Mouse (Mus musculus): ENCODE results near the gene Pcca.
"Not testable (repeated sequence)": the region's sequence is repeated elsewhere in the genome, so short reads cannot be mapped to it uniquely, and the experiment has no call there.

Gene Pcca

DNA sequence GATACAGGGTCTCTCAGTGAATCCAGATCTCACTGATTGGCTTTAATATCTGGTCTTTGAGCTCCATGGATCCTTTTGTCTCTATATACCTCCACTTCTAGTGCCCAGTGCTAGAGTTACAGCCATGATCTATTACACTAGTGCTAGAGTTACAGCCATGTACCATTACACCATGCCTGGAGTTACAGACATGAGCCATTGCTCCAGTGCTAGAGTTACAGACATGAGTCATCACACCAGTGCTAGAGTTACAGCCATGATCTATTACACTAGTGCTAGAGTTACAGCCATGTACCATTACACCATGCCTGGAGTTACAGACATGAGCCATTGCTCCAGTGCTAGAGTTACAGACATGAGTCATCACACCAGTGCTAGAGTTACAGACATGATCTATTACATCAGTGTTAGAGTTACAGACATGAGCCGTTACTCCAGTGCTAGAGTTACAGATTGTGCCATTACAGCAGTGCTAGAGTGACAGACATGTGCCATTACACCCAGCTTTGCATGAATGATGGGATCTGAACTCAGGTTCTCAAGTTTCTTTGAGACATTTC, 26.8 kb downstream of the Pcca start:
- DNase-seq (ENCODE audit: low spot score) = not testable (repeated sequence)

DNA sequence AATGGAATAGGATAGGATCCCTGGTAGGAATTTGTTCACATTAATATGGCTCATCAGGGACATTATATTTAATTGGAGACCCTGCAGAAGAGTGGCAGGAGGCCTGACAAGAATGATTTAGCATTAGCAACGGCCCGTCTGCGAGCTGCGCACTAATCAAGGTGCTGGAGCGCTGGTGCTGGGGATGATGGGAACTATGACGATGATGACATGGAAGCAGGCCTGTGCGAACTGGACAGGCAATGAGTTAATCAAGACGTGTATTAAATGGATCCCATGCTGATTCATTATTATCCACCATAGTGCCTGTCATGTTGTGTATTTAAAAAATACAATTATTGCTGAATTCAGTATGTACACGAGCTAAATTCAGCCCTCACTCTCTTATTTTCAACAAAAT, 36.7 kb downstream of the Pcca start:
- no peak for DNase-seq (ENCODE audit: low spot score)

DNA sequence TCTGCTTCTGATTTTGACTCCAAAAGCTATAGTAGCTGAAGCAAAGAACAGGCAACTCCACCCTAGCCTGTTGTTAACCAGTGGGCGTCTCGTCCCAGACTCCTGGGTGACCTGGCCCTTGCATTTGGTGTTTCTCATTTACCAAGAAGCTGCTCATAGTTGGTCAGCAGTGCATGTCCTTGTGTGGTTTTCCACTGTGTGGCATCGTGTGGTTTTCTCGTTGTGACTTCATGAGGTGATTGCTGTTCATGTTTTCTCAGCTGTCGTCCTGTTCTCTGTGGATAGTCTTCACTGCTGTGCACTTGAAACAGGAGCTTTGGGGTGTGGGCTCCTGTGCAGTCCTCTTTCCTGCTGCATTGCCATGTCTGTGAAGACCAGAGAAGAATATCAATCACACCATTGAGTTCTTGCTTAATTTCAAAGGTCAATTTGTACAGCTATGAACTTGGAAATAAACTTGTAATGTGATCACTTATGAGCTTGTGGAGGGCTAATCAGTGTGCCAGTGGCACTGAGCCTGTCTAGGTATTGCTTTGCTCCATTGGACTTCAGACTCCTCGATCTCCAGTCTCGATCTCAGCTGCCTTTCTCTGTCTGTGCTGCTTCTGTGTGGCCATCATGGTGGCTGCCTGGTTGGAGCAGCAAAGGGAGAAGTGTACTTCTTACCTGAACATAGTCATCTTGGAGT, 40.1 kb downstream of the Pcca start:
- no peak for DNase-seq (ENCODE audit: low spot score)

DNA sequence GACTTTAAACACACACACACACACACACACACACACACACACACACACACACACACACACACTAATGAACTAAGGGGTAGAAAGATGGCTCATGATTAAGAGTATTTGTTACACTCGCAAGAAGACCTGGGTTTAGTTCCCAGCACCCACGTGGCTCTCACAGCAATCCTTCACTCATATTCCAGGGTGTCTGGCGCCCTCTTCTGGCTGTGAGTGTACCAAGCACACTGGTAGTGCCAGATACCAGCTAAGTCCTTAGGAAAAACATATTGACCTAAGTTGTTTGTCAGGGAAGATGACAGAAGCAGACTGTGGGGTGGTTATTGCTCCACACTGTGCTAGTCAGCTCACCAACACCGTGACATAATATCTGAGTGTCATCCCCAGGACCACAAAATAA, 43.7 kb downstream of the Pcca start:
- DNase-seq (ENCODE audit: low spot score) = no peak

DNA sequence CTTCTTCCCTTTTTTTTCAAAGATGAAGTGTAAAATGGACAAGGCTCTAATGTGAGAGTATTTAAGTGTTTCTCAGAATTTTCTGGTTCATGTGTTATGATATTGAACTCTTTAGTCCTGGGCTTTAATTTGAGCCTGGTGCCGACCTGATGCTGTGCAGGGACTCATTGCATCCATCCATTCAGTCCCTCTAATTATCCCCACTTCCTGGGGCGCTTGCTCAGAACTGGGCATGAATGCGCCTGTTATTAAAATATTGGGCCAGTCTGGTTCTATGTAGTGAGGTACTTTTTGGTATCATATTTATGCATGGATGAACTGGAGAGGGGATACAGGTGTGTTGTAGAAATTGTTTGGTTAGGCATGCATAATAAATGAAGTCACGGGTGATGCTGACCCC, 47.9 kb downstream of the Pcca start:
- no peak for DNase-seq (ENCODE audit: low spot score)

DNA sequence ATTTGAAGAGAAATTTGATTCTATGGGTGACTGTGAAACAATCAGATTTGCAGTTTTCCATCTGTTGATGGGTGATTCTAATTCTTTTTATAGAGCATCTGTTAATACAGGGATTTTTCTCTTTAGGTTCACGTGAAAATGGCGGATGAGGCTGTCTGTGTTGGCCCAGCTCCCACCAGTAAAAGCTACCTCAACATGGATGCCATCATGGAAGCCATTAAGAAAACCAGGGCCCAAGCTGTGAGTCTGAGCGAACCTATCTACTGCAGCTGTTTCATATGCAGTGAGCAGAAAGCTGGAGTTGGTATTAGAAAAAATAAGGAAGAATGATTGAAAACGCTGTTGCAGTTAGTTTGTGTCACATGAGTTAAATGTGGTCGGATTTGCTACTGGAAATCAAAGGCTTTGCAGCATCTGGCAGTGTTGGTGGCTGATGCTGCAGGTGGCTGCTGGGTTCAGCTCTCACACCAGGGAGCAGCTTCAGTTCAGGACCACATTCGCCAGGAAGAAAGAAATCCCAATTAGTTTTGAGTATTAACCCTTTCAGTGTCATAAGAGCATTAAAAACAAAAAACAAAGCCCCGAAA, 48.5 kb downstream of the Pcca start:
- DNase-seq (ENCODE audit: low spot score) = no peak

DNA sequence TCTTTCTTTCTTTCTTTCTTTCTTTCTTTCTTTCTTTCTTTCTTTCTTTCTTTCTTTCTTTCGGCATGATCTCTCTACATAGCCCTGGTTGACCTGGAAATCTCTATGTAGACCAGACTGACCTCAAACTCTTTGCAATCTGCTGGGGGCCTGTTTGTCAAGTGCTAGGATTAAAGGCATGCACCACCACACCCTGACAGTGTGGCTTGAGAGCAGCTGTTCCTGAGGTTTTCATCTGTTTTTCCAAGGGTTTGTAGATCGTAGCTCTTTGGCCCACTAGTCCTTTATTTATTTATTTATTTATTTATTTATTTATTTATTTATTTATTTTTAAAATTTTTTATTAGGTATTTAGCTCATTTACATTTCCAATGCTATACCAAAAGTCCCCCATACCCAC, 50.0 kb downstream of the Pcca start:
- DNase-seq (ENCODE audit: low spot score) = not testable (repeated sequence)

DNA sequence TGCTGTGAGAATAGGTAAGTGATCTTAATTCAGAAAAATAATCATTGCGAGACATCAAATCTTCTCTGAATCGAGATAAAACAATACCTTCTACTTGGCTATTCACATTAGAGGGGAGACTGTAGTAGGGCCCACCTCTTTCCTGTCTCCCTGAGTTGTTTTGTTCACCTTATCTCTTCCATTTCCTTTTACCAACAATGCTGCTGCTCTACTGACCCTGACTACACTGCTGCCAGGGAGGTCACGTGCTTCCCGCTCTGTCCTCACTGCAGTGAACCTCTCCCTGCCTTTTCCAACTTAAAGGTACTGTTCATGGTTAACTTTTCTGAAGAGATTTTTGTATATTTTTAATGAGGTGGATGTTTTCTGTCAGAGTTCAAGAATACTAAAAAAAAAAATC, 52.8 kb downstream of the Pcca start:
- DNase-seq (ENCODE audit: low spot score) = peak; percentile 36

DNA sequence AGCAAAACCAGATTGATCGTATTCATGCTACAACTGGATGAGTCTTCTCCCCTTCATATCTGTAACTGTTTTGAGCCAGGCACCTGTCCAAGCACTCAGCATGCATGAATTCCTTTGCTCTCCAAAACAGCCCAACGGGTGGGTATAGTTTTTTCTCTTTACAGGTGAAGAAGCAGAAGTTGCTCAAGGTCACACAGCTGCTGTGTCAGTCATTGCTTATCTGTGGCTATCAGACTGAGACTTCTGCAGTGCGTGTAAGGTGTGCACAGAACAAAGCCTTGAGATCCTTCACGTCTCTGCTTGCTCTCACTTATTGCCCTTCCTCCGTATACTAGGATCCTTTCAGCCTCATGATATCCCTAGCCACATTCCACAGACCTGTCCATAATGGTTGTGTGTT, 63.4 kb downstream of the Pcca start:
- no peak for DNase-seq (ENCODE audit: low spot score)

DNA sequence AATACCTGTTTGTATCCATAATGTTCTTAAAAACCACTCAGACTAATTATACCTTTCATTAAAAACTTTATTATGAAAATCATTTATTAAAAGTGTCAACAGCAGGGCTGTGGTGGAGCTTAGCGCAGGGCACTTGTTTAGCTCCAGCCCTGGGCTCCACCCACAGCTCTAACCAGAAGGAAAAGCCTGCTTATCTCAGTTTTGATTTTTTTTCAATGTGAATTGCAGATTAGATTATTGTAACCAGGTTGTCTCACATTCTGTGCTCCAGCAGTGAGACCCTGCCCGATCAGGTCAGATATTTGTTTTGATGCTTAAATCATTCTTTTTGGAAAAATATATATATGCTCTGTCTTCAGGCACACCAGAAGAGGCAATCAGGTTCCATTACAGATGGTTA, 64.7 kb downstream of the Pcca start:
- no peak for DNase-seq (ENCODE audit: low spot score)

DNA sequence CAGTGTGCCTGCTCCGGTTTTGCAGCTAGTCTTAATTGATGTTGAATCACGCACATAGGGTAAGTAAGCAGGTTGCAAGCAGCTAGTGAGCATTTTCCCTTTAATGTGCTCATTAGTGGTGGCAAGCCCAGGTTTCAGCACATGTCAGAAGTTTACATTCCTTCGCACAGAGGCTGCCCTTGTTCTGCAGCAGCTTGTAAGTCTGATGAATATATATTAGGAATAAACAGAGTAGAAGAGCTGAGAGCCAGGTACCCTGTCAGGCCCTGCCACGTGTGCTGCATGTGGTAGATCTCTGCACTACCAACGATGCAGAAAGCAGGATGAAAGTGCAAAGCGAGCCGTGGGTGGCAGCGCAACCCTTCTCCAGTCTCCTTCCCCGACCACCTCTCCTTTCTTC, 65.7 kb downstream of the Pcca start:
- no peak for DNase-seq (ENCODE audit: low spot score)

DNA sequence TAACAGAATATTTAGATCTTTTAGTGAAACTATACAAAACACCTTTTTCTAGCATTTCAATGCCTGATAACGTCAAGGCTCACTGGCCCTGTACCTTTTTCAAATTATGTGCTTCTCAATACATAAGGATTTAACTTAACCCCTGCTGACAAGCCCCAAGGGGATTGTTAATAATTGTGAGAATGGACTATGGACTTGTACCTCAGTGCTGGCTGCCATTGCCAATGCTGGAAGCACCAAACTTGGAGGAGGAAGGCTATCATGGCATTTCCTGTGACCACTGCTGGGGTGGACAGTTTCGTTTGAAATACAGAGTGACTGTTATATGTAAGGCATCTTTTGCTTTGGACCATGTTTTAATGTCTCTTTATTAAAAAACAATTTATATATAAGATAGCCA, 68.6 kb downstream of the Pcca start:
- DNase-seq (ENCODE audit: low spot score) = peak; percentile 24

DNA sequence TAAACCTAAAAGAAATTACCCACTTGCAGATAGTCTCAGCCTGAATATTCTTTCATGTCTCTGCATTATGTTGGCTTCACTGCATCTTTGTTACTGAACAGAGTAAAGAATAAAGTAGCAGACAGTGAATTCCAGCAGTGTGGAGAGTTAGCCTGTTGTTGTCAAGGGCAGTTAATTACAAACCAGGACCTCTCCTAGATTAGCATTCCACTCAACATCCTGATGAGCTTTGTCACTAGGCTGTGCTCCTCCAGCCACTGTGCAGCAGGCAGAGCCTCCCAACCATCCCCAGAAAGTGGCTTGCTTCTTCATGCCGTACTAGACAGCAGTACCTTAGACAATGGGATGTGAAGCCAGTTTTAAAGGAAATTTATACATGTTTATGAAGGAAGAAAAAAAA, 72.4 kb downstream of the Pcca start:
- DNase-seq (ENCODE audit: low spot score) = no peak

DNA sequence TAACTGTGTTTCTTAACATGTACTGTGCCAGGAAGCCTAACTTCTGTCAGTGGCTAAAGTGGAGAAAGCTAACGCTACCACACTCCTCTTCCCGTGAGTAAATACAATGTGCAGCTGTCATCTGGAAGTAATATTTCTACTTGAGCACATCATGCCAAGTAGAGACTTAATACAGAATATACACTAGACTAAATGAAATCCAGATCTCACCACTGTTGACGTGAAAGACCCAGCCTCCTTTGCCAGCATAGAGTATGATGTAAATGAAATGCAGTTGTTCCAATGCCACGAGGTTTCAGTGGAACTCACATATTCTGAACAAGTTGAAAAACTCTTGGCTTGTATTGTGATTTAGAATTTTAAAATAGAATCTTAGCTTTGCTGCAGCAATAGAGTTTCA, 73.3 kb downstream of the Pcca start:
- no peak for DNase-seq (ENCODE audit: low spot score)

DNA sequence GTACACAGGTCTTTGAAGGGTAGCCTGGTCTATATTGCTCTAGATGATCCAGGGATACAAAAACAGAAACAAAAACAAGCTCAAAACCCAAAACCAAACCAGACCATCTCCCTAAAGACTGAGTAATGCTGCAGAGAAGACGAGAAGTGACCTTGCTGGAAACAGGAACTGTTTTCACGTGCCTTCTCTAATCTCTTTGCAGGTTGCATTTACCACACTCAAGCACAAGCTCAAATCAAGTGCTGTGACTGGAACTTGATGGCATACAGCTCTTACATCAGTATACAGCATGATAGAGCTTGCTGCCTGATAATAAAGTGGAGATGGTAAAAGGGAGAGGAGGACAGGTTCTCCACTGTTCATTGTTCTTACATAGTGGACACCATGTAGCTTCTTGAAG, 74.2 kb downstream of the Pcca start:
- no peak for DNase-seq (ENCODE audit: low spot score)

DNA sequence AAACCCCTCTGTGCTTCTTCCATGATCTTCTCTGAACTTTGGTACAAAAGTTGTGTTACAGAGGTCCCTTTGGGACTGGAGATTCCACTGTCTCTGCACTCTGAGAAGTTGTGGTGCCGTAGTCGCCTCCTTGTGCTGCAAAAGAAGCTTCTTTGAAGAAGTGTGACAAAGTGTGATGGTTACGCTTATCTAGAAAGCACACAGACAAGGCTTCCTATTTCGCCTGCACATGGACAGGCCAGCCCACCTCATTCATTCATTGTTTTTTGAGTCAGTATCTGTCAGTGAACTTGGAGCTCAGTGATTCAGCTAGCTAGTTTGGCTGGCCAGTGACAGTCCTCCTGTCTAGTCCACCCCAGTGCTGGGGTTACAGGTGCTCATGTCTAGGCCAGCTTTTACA, 76.9 kb downstream of the Pcca start:
- DNase-seq (ENCODE audit: low spot score) = no peak

DNA sequence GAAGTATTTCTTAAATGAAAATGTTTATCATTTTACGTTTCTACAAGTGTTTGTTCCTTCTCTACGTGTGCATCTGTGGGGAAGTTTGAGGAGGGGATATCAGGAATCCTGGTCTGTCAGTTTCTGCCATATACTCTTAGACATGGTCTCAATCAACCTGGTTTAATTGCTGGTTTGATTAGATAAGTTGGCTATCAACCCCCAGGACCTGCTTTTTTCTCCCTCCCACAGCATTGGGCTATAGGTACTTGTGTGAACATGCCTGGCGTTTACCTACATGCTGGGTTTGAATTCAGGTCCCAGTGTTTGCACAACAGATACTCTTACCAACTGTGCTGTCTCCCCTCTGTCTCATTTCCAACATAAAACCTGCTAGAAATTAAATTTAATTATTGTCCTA, 78.2 kb downstream of the Pcca start:
- DNase-seq (ENCODE audit: low spot score) = no peak

DNA sequence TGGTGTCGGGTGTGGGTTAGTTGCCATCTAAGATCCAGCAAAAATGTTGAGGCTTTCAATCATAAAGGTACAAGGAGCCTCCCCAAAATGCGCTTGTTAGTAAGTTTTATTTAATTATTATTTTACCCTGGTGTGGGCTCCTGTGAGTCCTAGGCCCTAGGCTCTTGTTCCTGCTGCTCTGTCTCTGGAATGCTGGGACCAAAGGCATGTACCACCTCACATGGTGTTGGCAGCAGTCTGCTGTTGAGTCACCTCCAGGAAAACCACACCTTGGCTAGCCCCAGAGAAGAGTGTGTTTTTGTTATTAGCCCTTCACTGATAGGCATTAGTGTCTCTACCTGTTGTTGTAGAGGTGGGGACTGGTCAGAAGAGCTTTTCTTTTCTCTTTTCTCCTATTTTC, 83.5 kb downstream of the Pcca start:
- no peak for DNase-seq (ENCODE audit: low spot score)

DNA sequence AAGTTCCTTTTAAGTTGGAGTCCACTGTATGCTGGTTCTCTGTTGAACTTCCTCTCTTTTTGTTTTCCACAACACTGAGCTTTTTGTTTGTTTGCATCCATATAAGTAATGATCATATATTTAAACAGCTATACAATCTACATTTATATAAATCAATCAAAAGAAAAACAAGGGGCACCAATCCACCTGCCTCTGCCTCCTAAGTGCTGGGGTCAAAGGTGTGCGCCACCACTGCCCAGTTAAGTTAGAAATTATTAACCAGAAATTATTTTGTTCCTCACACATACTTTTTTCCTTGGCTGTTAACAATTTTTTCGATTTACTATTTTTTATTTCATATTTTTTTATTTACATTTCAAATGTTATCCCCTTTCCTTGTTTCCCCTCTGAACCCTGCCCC, 99.3 kb downstream of the Pcca start:
- DNase-seq (ENCODE audit: low spot score) = no peak

DNA sequence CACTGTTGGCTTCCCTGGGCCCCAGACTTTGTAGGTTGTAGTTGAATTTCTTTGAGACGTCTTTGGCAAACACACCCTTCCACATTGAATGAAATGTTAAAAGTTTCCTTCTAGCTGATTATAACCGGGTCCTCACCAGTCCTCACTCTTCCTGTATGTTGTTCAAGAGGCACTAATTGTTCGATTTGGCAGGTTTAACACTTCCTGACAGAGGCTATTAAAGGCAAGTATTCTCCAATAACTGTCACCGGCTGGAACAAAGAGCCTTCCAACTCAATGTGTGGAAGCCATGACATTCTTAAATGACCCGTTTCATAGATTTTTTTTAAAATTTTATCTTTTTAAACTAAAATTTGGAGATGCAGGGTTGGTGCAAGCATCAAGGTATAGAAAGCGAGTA, 102.5 kb downstream of the Pcca start:
- DNase-seq (ENCODE audit: low spot score) = no peak

DNA sequence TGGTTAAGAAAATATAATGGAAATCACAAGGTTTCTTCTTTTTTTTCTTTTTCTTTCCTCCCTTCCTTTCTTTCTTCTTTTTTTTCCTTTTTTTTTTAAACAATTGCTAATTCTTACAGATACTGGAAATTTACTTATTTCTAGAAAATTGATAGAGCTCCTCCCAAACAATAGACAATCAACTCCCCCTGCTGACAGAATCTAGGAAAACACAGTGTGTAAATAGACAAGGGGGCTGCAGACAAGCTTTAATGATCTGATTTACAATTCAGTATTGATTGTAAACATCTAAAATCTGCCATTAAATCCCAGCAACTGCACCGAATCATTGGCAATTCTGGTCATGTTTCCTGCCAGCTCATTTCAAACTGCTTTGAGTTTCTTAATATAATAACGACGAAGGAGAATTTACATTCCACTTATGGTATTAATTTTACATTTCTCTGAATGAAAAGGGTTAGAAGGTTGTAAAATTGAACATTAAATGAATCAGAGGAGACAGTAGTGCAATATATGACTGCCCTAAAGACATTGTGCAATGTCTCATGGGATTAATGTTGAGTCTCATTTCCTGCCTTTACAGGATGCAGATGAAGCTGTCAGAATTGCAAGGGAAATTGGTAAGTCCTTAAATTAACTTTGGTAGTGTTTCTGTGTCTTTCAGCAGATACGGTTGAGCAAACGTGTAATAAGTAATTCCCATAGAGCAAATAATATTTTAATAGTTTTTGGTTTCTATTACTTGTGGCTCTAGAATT, 103.9 kb downstream of the Pcca start:
- no peak for DNase-seq (ENCODE audit: low spot score)

DNA sequence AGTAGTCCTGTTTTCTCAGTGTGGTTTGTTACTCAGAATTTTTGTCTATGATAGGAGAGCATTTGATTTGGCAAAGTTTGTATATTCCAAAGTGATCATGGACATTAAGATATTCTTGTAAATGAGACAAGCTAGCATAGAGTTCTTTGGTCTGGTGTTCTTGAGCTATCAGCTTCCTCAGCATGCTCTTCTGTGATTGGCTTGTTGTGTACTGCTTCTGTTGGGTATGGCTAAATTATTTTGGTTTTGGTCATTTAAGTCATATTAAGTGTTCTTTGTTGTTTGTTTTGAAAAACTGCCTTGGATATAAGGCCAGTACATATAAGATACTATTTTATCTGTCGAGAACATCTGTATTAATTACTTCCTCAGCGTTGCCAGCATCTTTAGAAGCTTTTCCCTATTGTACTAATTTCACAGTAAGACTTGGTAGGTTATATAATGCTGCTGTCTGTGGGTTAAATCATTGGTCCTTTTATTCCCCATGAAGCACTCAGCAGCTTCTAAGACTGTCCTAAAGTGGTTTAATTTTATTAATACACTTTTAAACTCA, 105.1 kb downstream of the Pcca start:
- DNase-seq (ENCODE audit: low spot score) = no peak

DNA sequence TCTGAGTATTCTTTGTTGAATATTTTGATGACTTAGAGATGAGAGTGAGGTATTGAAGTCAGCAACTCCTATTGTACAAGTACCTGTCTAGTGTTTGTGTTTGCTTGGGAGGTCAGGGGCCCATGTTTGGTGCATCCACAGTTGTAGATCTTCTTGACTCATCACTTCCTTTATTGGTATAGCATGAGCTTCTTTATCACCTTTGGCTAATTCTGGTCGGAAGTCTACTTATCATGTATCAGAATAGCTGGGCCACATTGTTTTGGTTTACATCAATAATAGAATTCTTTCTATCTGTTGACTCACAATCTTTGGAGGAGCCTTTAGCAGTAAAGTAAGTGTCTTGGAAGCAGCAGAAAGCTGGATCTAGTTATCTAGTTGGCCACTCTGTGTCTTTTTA, 108.3 kb downstream of the Pcca start:
- DNase-seq (ENCODE audit: low spot score) = no peak

Data from yolk sac, embryonic 10.5 days (tissue).